Mouse (Mus musculus): Measurements from ENCODE around the gene Mybbp1a.
A peak's percentile ranks its signal among the peaks of the same experiment; 100 is the strongest.

Mybbp1a gene

DNA sequence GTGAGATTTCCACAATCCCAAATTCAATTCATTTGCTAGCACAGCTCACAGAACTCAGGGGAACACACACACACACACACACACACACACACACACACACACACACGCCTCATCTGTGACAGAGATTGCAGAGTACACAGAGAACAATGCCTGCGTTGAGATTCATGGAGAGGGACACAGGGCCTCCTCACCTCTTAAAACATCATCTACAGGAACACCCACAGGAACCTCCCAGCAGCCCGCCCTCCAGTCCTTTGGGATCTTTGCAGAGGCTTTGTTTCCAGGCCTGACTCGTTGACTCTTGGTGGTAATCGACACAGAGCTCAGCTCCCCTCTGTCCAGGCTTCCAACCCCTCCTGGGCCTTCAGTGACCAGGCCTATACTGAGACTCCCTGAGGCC, 36.0 kb downstream of the Mybbp1a start:
- no peak for DNase-seq (ENCODE audit: low read depth, low spot score)

DNA sequence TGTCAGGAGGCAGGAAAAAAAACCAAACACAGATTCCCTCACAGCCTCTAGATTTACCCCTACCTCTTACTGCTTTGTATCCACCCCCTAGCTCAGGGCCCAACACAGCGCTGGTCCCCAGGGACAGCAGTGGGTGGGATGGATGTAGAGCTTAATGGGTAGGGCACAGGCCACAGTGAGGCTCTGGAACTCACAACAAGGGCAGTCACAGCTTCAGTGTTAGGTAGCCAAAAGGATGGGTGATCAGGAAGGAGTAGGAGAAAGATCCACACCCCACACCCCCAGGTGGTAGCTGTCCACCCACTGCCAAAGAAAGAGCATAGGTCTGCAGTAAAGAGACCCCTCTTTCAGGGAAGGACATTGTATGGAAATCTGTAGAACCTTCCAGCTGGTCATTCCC, 36.5 kb downstream of the Mybbp1a start:
- no peak for DNase-seq (ENCODE audit: low read depth, low spot score)

DNA sequence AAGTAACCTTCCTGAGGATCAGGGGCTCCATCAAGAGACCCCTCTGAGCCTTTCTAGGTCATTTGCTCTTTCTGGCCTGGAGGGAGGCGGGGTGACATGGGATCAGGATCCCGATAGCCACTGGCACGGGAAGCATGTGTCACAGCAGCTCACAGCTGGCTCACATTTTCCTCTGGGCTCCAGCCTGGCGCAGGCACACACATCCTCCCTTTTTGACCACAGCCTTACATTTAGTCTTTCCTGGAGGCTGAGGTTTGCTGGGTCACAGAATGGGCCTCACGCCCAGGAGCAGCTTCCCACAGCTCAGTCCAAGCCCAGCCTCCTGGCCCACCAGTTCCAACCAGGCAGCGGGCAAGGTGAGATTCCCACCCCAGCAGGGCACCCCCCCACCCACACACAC, 37.1 kb downstream of the Mybbp1a start:
- DNase-seq (ENCODE audit: low read depth, low spot score), result no peak

DNA sequence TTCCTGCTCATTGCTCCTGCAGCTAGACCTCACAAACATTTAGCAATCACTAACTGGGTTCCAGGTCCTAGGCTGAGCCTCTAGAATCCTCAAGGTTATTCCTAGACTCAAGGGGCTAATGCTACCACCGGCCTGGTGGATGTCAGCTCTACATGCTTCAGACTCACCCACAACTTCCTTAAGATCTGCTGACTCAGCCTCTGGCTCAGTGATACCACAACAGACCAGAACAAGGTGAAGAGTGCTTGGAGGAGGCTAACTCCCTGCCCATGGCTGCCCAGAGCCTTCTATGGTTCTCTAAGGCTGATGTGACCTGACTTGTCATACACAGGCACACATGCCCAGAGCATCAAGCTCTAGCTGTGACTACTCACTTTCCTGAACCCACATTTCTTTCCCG, 38.3 kb downstream of the Mybbp1a start:
- no peak for DNase-seq (ENCODE audit: low read depth, low spot score)

DNA sequence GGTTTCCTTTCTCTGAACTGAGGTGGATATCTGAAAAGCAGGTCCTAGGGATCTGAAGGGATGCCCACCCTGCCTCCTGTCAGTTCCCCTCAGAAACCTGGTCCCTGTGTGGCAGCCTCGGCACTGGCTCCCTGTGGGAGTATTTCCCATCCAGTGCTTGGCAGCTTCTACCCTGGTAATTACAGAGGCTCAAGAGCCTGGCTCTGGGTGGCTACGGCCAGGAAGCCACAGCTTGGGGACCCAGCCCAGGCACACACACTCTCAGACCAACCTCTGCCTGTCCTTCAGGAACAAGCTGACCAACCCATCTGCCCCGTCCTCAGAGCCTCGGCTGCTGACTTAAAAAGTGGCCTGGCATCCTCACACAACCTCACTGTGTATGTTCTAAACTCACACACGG, 40.2 kb downstream of the Mybbp1a start:
- no peak for DNase-seq (ENCODE audit: low read depth, low spot score)

DNA sequence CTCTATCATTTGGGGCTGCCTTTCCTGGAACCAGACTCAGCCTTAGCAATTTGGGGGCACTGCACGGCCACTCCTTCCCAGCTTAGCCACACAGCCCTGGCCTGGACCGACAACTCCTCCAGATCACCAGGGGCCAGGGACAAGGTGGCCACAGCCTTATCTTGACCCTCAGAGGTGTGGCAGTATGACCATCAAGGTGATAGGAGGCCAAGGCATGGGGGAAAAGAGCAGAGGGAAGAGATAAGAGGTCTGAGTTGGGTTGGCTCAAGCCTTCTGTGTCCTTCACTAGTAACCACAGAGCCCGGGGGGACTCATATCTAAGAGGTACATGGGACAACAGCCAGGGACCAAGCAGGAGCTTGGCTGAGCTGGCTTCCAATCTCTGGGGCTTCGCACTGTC, 40.8 kb downstream of the Mybbp1a start:
- DNase-seq (ENCODE audit: low read depth, low spot score), result no peak

DNA sequence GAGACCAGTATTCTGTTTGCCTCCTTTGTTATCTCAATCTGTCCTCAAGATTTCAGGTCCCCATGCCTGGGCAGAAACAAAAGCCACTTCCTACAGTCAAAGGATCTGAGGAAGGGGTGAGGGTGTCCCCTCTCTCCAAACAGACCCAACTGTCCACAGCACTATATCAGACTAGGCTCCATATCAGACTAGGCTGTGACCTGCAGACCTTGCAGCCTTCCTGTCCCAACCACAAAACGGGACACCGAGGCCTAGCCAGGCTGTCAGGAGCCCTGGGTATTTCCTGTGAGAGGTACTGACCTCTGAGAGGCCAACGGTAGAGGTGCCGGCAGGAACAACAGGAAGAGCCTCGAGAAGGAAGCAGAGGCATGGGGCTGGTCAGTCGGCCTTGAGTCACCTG, 43.4 kb downstream of the Mybbp1a start:
- no peak for DNase-seq (ENCODE audit: low read depth, low spot score)

DNA sequence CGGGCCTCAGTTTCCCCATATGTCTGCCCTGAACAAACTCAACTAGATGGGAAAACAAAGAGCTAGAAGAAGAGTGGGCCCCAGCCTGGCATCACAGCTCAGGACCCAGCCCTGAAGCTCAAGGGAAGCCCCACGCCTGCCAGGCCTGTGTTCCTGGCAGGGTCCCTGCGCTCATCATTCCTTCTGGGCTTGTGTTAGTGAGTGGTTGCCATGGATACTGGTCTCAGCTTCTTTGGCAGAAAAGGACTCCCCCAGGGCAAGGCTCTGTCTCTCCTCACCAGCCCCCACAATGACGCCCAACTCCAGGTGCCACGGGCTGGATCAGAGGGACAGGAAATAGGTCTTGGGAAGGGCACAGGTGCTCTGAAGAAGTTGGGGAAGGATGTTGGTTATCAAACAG, 44.0 kb downstream of the Mybbp1a start:
- DNase-seq (ENCODE audit: low read depth, low spot score), result no peak

DNA sequence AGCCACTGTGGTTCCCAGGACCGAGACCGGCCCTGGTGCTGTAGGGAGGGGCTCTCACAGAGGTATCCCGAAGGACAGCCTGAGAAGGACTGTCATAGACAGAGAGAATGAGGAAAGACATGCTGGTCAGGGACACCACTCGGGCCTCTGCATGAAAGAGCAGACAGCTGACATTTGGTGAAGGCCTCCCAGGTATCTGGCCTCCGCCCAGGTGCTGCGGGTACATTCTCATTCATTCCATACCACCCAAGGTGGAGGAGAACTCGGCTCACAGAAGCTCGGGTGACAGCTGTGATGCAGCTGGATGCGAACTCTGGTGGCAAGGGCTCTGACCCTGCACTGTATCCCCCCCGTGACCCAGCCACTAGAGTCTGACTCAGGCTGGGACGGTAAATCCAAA, 44.8 kb downstream of the Mybbp1a start:
- DNase-seq (ENCODE audit: low read depth, low spot score), result no peak

DNA sequence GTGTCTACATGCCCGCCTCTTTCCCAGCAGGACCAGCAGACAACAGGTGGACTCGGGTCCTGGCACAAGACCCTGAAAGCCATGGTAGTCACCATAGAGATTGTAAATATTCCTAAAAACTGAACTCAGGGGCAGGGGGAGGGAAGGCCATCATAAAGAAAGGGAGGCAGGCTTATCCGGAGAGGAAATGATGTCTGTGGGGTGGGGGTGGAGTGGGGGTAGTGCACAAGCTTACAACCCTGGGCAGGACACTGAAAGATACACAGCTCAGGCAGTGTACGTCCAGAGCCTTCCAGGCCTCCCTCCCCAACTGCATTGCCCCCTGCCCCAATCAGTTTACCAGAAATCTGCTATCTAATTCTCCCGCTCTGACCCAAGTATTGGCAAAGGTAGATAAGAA, 46.0 kb downstream of the Mybbp1a start:
- no peak for DNase-seq (ENCODE audit: low read depth, low spot score)

DNA sequence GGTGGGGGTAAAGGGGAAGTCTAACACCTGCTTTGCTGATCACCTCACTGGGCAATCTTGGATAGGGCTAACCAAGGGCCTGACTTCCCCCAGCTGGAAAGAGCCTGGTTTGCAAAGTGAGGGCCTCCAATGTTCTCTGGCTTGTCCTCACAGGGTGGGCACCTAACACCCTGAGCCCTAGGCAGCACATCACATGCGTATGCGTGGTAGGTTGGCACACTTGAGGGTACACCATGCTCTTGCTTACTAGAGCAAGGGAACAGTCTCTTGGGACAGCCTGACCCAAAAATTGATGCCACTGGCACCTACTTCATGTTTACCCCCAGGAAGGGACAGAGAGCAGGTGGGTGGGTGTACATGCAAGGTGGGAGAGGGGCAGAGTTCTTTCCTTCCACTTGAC, 46.6 kb downstream of the Mybbp1a start:
- no peak for DNase-seq (ENCODE audit: low read depth, low spot score)

DNA sequence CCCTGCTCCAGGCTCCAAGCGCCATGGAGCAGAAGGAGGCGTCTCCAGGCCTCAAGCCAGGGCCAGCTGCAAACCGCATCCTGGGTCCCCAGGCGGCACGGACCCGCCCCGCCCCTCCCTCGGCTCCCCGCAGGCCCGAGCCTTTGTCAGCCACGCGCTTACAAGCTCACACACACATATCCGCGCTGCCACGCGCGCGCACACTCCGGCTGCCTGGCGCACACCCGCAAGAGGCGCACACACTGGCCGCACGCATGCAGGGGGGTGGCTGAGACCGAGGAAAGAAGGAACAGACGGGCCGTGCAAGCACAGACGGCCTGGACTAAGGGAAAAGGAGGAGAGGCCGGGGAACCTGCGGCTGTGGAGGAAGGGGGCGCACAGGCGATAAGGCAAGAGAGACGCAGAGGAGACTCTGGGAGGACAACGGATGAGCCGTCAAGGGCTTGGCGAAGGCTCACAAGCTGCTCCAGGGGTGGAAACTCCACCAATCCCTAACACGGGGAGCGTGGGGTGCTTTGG, 47.7 kb downstream of the Mybbp1a start:
- peak; percentile 60 for DNase-seq (ENCODE audit: low read depth, low spot score)

DNA sequence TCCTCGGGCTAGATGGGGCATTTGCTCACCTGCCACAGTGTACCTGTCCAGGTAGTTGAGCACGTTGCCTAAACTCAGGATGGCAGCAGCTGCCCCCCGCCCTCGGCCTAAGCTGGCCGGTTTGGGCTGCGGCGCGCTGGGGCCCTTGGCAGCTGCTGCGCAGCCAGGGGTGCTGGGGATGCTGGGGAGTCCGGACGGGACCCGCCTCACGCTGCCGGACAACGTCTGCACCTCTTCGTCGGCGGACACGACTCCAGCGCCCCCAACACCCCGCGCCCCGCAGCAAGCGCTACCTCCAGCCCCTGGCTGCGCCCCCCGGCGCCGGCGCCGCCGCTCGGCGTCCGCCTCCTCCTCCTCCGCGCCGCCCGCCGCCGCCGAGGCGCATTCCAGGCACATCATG, 48.2 kb downstream of the Mybbp1a start:
- DNase-seq (ENCODE audit: low read depth, low spot score), result no peak

DNA sequence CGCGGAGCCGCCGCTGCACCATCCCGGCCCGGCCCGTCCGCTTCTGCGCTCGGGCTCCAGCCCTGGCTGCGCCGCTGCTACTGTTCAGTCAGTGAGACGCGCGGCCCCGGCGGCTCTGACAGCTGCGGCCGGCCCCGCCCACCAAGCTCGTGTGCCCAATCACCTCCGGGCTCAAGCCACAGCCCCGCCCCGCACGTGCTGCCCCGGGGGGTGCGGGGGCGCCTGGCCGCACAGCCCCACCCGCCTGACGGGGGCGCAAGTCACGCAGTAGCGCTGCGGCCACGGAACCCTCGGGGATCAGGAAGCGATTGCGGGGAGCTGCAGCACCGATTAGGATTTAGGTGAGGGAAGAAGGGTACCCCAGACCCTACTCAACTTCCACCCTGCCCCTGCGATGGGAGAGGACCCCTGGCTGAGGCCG, 48.7 kb downstream of the Mybbp1a start, which contains the start of gene Spns2:
Gene Spns2, minus strand, starts transcription at position 24 of the 421 bp plus-strand sequence.
- peak; percentile 85 for DNase-seq (ENCODE audit: low read depth, low spot score)

DNA sequence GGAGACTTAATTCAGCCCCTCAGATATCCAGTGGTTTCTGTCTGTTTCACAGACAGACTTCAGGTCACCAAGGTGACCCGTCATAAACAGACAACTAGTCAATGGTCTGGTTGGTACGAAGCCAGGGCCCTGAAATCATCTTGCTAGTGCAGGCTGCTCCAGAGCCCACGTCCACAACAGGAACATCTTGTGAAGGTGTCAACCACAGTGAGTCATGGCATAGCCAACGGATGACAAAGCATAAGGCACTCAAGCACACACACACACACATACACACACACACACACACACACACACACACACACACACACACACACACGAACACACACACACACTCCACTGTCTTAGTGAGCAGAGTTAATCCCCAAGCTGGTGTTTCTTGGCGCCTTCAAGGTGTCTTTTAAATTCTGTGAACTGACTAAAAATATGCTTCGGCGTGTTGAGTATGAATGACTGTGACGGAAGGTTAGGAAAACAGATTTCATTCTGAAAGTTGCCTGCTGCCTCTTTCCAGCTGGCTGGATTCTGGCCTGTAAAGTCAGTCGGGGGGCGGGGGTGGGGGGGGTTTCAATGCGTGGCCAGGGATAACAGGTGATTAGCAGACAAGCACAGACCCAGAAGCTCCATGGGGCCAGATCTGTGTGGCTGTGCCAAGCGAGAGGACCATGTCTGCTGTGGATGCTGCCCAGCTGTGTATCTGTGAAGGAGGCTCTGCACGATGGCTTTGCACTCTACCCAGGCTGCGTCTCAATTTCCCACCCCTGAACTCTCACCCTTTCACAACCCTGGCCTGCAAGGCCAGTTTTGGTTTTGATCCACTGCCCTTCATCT, 50.2 kb downstream of the Mybbp1a start:
- no peak for DNase-seq (ENCODE audit: low read depth, low spot score)

DNA sequence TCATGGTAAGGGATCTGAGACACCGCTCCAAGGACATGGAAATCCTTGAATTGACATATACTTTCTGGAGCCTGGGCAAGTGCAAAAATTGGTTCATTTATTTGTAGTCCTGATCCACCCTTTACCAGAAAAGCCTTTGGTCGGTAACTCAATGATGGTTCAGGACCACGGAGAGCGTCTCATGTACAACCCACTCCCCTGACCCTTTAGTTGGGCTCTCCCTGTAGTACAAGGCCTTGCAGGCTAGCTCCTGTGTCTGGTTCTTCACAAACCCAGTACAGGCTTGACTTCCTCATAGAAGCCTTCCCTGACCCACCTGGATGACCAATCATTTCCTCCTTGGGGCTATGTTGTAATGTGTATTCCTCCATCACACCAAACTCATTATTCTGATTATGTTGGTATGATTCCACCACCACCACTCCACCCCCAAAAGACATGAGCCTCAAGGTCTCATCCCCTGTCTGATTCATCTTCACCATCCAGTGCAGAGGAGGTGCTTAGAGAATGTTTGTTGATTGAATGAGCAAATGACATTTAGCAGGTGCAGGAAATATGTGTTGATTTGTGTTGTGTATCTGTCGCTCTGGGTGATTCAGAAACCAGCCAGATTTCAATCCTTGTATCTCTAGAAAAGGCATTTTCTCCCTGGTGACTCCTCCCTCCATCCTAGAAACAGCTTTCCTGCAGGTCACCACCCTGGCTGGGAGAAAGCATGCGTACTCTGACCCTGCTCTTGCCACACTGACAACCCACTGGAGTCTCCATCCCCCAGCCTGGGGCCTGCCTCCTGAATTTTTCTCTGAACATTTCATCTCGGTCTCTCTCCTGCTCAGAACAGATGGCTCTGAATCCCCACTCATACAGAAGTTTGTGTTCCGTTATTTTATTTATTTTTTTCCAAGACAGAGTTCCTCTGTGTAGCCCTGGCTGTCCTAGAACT, 53.2 kb downstream of the Mybbp1a start:
- DNase-seq (ENCODE audit: low read depth, low spot score), result peak; percentile 46

DNA sequence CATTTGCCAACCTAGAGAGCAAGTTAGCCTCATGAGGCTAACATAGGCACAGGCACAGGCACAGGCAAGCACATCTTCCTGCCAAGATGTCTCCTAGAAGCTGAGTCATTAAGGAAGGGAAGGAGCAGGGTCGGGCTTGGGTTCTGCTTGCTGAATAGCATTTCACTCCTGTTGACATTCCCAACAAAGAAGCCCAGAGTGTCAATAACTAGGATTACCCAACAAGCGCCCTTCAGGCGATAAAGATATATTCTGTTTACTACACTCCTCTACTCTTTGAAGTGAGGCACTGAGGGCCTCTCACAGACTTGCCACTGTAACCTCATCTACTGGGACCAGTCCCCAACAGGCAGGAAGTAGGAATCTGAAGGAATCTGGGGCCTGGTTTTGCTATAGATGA, 54.9 kb downstream of the Mybbp1a start:
- DNase-seq (ENCODE audit: low read depth, low spot score), result no peak

DNA sequence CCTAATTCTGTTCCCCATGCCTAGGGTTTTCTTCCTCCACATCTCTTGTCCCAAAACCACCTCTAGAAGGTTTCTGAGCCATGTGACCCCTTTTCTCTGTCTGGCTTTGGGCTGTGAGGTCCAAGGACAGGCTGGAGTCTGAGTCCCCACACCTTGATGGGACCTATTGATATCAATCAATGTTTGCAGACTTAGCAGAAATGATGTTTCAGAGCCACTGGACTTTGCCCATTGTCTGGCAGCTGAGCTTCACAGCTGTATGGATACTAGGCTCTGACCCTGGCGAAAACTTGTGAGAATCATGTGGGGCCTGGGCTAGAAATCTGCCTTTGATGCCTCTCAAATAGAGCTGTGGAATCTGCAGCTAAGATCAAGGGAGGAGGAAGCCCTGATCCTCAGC, 55.6 kb downstream of the Mybbp1a start:
- no peak for DNase-seq (ENCODE audit: low read depth, low spot score)

DNA sequence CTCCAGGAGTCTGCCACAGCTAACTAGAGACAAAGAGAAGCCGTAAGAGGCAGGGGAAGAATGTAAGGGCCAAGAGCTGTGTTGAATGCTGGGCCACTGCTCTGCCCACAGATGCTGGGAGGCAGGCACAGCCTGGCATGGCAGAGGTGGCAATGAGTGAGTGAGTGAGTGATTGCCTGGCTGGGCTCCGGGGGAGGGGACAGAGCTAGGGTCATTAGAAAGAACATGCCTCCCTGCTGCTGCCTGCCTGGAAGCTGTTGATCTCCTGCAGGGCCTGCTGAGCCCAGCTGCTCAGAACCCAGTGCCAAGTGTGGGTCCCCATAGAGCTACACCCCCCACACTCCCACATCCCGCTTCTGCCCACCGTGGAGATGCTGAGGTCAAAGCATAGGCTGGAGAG, 56.2 kb downstream of the Mybbp1a start:
- DNase-seq (ENCODE audit: low read depth, low spot score), result no peak

DNA sequence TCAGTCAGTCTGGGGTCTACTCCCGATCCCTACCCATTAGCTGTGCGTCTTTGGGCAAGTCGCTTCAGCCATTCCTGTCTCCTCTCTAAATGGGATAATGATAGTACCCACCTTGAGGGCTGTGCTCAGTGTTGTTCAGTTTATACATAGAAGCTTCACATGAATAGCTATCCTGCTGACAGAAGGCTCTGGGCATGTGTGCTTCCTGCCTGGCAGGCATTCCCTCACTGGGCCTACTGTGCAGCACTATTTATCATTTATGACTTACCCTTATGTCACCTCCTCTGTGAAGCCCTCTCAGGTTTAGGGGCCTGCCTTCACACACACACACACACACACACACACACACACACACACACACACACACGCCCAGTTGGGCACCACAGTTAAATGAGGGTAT, 59.0 kb downstream of the Mybbp1a start:
- no peak for DNase-seq (ENCODE audit: low read depth, low spot score)

All from ES-CJ7 (cell line).